Mouse (Mus musculus) thymus, postnatal 10 days (tissue): ENCODE data around the gene Acox3.
A peak's percentile ranks its signal among the peaks of the same experiment; 100 is the strongest.
"Not testable (repeated sequence)": the region's sequence is repeated elsewhere in the genome, so short reads cannot be mapped to it uniquely, and the experiment has no call there.

Experiments
- DNase-seq, 2 experiments: peaks; one replicate each; pipeline ENCODE4 v3.0.0; 2021; ENCODE audit warnings: low spot score in 2 of 2

Gene Acox3

DNA sequence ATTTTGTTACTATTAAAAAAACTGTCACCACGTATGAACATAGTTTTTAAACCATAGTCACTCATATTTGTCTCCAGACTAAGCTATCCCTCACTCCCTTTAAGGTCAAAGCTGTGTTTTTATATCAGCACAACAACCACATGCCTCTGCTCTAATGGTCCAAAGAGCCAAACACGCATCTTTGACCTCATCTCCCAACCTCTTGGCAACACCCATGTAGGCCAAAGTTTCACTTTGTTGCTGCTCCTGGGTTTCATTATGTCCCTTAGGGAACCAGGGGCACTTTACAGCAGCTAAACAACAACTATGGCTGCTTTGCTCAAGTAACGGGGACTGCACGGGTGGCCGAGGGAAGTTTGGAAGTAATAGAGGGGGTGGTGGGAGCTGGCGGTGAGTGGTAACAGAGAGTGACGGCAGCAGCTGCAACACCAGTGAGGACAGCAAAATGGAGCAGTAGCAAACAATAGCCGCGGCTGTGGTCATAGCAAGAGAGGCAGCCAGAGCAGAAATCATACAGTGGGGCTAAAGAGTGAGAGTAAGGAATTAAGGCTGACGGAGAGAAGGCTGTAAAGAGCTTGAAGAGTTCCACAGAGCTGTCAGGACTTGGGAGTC is 6.3 kb upstream of the Acox3 start:
- DNase-seq: no peak

GRCm38 (mm10) chr5:35578411-35578810 is 4.4 kb upstream of the Acox3 start:
- DNase-seq: no peak

GRCm38 (mm10) chr5:35579247-35579893 is 3.5 kb upstream of the Acox3 start:
- no peak for DNase-seq

GRCm38 (mm10) chr5:35580156-35580922 is 2.5 kb upstream of the Acox3 start:
- no peak for DNase-seq

DNA sequence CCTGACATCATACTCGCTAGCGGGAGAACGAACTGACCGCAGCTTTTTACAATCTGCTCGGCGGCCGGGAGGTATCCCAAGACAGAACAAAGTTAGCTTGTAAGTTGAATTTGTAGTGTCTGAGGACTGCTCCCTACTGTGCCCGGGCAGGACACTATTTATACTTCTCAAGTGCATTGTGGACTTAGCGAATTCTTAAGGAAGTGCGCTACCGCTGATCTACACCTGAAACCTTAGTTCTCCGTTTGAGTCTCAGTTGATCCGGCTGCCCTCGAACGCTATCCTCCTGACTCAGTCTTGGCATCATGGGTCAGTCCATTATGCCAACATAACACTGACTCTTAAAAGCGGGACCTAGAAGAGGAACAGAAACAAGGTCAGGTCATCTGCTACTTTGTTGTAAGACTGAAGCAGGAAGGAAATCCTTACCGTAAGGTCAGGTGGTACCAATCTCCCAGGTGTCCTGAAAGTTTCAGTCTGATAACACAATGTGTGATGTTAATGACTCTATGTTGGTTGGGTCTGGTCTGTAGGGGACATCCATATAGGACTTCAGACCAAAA is 462 bp downstream of the Acox3 start:
- no peak for DNase-seq

- DNase-seq: not testable (repeated sequence)
These were observed 1.4 kb downstream of the Acox3 start for GRCm38 (mm10) chr5:35584259-35584658.

DNA sequence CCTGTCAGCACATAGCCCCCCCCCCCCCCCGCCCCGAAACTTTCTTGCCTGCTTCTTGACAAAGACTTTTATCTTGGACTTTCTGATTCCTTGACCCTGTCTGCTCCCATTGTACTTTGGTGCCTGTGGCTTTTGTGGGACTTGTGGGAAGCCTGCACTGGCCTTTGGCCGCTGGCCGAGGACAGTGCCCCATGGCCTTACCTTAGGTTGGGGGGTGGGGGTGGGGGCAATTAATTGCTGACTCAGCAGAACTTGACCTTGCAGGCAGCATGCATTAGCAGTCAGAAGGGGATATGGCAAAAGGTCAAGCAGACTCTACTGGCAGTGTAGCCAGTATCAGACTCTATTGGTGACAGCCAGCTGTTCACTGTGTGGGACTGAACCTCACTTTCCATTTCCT is 8.7 kb downstream of the Acox3 start:
- no peak for DNase-seq

GRCm38 (mm10) chr5:35592081-35592736 is 9.4 kb downstream of the Acox3 start:
- no peak for DNase-seq

DNA sequence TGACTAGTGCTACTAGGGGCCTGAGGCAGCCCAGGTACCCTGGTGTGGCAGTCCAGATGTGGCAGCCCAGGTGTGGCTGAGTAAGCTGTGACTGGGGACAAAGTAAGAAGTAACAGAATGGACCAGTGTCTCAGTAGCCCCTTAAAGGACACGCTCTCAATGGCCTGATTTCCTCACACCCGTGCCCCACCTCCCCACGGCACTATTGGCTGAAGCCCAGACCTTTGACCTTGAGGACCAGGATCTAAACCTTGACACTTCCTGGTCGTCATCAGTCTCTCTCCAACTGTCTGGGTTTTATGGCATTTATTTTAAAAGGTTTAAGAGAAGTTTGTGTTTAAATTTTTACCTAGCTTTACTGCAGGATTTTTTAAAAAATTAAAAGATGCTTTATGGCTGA is 10.0 kb downstream of the Acox3 start:
- DNase-seq: no peak

DNA sequence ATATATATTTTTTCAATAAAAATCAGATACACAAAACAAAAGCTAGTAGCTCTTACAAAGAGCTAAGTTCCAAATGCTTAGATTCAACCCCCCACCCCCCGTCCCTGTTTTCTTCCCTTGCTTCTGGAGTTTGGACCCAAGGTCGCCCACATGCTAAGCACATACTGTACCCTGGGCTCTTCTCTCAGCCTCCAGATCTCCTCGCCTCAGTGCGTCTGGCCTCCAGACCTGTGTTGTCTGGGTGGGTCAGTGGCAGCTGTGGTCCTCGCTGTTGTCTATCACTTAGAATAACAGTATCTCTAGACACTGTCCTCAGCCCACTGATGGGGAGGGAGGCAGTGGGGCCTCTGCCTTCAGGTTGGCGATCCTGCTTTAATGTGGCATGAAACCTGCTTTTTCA is 10.4 kb downstream of the Acox3 start:
- DNase-seq: no peak

GRCm38 (mm10) chr5:35594768-35595167 is 11.9 kb downstream of the Acox3 start:
- DNase-seq: no peak

DNA sequence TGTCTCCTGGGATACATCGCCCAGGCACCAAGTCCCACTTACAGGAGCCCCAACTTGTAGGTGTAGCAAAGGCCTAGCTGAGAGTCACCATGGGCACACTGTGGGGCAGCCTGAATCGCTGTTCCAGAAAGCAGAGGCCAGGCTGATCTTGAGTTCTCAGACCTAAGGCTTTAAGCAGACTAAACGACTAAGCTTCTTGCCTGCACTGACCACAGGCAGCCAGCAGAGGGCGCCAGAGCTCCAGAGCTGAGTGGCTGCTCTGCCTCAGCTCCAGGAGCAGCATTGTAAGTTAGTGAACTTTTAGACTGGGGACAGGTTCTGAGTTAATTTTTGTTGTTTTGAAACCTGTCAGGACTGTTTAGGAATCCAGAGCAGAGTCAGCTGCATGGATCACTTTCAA is 12.9 kb downstream of the Acox3 start:
- DNase-seq: peak; percentile 27 to 64

GRCm38 (mm10) chr5:35596169-35597160 is 13.6 kb downstream of the Acox3 start:
- DNase-seq: no peak

GRCm38 (mm10) chr5:35600233-35600632 is 17.4 kb downstream of the Acox3 start:
- no peak for DNase-seq

- DNase-seq: no peak
These were observed 18.7 kb downstream of the Acox3 start for GRCm38 (mm10) chr5:35601526-35601925.

GRCm38 (mm10) chr5:35605355-35605754 is 22.5 kb downstream of the Acox3 start:
- no peak for DNase-seq

DNA sequence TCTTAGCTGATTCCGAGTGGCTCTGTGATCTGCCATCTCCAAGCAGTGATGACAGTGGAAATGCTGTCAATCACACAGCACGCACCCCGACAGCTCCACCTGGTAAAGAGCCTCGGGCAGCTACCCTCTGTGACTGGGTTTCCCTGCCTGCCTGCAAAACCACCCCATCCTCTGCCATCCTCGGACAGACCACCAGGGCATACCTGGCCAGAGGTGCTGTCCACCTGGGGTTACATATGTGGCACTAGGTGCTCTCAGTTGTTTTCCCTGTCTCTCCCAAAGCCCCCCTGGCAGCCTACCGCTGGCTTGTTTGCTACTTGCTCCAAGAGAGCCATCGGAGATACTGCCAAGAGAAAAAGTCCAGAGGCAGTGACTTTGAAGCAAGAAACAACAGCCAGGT is 24.0 kb downstream of the Acox3 start:
- DNase-seq: no peak

GRCm38 (mm10) chr5:35607784-35608183 is 24.9 kb downstream of the Acox3 start:
- no peak for DNase-seq

- no peak for DNase-seq
These were observed 25.7 kb downstream of the Acox3 start for GRCm38 (mm10) chr5:35608559-35608958.

- no peak for DNase-seq
These were observed 26.5 kb downstream of the Acox3 start for GRCm38 (mm10) chr5:35609381-35609780.

GRCm38 (mm10) chr5:35609971-35610370 is 27.1 kb downstream of the Acox3 start:
- no peak for DNase-seq
